Mouse (Mus musculus) heart, embryonic 10.5 days (tissue): Measurements from ENCODE around the gene Hormad1. TPM values are rescaled to one million over a fixed set of nuclear protein-coding genes. Genes with fewer than 3 reads are reported as not detected.
A peak's percentile ranks its signal among the peaks of the same experiment; 100 is the strongest.
"Not testable (repeated sequence)": the region's sequence is repeated elsewhere in the genome, so short reads cannot be mapped to it uniquely, and the experiment has no call there.

Experiments used
- DNase-seq: peaks from one replicate; pipeline ENCODE4 v3.0.0-alpha.2; 2017; ENCODE audit warnings: low spot score
- H3K27ac ChIP-seq: fragments of 300-500 bp; sonication (generic); 2 replicates; pipeline ENCODE4 v1.5.1; 2016; ENCODE audit warnings: mild to moderate bottlenecking
- H3K27me3 ChIP-seq: fragments of 300-500 bp; sonication (generic); 2 replicates; pipeline ENCODE4 v1.6.1; 2016; ENCODE audit warnings: mild to moderate bottlenecking; ENCODE audit not compliant: poor library complexity, insufficient read depth, severe bottlenecking
- H3K36me3 ChIP-seq: fragments of 300-500 bp; sonication (generic); 2 replicates; pipeline ENCODE4 v1.6.1; 2016; ENCODE audit warnings: mild to moderate bottlenecking, moderate library complexity
- H3K4me1 ChIP-seq: fragments of 300-500 bp; sonication (generic); 2 replicates; pipeline ENCODE4 v1.6.1; 2016; ENCODE audit warnings: mild to moderate bottlenecking
- H3K4me3 ChIP-seq: fragments of 300-500 bp; sonication (generic); 2 replicates; pipeline ENCODE4 v1.5.1; 2016; ENCODE audit warnings: mild to moderate bottlenecking, moderate library complexity
- H3K9me3 ChIP-seq: fragments of 300-500 bp; sonication (generic); 2 replicates; pipeline ENCODE4 v1.6.1; 2016; ENCODE audit warnings: mild to moderate bottlenecking, moderate library complexity
- WGBS: fragments of 180-500 bp; shearing (Covaris S2); methylation state at CpG from one replicate; pipeline ENCODE4 v1.1.7; 2016; 5-methylcytosine and 5-hydroxymethylcytosine counted together
- polyA plus RNA-seq: library from polyadenylated mRNA; unstranded; fragments of >200 nt; fragmentation: Nextera tagmentation; extraction: Ambion mirVana; gene quantifications from 2 replicates; pipeline ENCODE4 v1.2.1, GENCODE M21; 2016

Hormad1 gene
- polyA plus RNA-seq, 1 experiment from 2014 or later = 0.19 TPM

DNA sequence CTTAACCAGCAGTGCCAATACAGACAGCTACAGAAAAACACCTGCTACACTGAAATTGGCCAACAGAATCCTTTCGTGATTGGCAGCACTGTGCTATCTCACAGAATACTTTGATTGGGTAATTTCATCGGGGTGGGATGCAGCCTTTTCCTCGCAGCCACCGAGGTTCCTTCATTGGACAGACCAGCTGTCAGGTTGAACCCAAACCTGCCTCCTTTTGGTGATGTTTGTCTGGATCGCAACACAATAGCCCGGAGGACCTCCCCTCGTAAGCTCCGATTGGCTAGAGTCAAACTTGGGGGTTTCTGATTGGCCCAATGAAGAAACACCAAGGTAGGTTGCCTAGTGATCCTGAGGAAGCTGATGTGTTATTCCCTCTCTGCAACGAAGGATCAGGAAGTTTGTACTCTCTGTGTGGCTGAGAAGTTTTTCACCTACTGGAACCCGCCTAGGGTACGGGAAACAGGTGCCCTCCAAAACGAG lies 29.2 kb downstream of the Hormad1 start, which contains the start of gene Golph3l:
Golph3l (plus strand) TSS at position 331 of the 483 bp plus-strand sequence.
- H3K27ac ChIP-seq = peak within 1 kb of the TSS; percentile 83
- H3K4me1 ChIP-seq = peaks cover 5% of the 10 kb centered on the region; the same call in 1 of the 2 replicates
- no peaks in the 10 kb centered on the region for H3K9me3 ChIP-seq
- H3K4me3 ChIP-seq = peak within 1 kb of the TSS; percentile 78
- WGBS = 1% methylated on average over 12 of the region's 12 CpGs
- no peaks in the 10 kb centered on the region for H3K27me3 ChIP-seq
- peak; percentile 99 for DNase-seq
- peaks cover 18% of the 10 kb centered on the region; the same call in 1 of the 2 replicates for H3K36me3 ChIP-seq

- no peaks in the 10 kb centered on the region for H3K27me3 ChIP-seq
- no peaks in the 10 kb centered on the region for H3K4me1 ChIP-seq
- DNase-seq = no peak
- no peaks in the 10 kb centered on the region for H3K9me3 ChIP-seq
- H3K4me3 ChIP-seq = no peak overlapping the region
- H3K36me3 ChIP-seq = peaks cover 35% of the 10 kb centered on the region
- no peak overlapping the region for H3K27ac ChIP-seq
These were observed 39.3 kb downstream of the Hormad1 start for GRCm38 (mm10) chr3:95598734-95599133.

GRCm38 (mm10) chr3:95601287-95601686 lies 41.8 kb downstream of the Hormad1 start:
- Histone ChIP-seq H3K36me3 (peaks cover 27% of the 10 kb centered on the region), H3K27me3 (no peaks in the 10 kb centered on the region), H3K4me1 (no peaks in the 10 kb centered on the region), H3K27ac (no peak overlapping the region), H3K9me3 (no peaks in the 10 kb centered on the region), H3K4me3 (no peak overlapping the region)
- 87% methylated on average over 3 of the region's 3 CpGs for WGBS
- no peak for DNase-seq

GRCm38 (mm10) chr3:95606096-95606495 lies 46.6 kb downstream of the Hormad1 start:
- Histone ChIP-seq H3K27me3 (no peaks in the 10 kb centered on the region), H3K4me3 (no peak overlapping the region), H3K36me3 (peaks cover 47% of the 10 kb centered on the region), H3K27ac (no peak overlapping the region), H3K4me1 (no peaks in the 10 kb centered on the region), H3K9me3 (no peaks in the 10 kb centered on the region)
- DNase-seq = no peak
- WGBS = 89% methylated on average over 3 of the region's 3 CpGs

GRCm38 (mm10) chr3:95609195-95609594 lies 49.7 kb downstream of the Hormad1 start:
- Histone ChIP-seq H3K36me3 (peaks cover 56% of the 10 kb centered on the region), H3K4me1 (no peaks in the 10 kb centered on the region), H3K27me3 (no peaks in the 10 kb centered on the region), H3K27ac (no peak overlapping the region), H3K4me3 (no peak overlapping the region), H3K9me3 (no peaks in the 10 kb centered on the region)
- no peak for DNase-seq
- WGBS = 68% methylated on average over 3 of the region's 3 CpGs

DNA sequence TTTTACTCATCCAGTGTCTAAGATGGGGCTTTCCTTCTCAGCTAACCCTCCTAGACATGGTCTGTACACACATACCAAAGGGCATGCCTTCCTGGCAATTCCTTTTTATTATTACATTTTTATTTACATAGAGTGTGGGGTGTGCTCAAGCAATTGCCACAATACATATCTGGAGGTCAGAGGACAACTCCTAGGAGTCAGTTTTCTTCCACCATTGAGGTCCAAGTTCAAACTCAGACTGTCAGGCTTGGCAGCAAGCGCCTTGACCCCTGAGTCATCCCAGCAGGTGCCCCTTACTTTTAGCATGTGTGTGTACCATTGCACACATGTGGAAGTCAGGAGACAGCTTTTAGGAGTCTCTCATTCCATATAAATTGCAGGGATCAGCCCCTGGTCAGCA lies 54.5 kb downstream of the Hormad1 start:
- Histone ChIP-seq H3K4me1 (no peaks in the 10 kb centered on the region), H3K27ac (no peak overlapping the region), H3K9me3 (no peaks in the 10 kb centered on the region), H3K27me3 (no peaks in the 10 kb centered on the region), H3K4me3 (no peak overlapping the region), H3K36me3 (peaks cover 56% of the 10 kb centered on the region)
- 100% methylated on average over 1 of the region's 1 CpGs for WGBS
- DNase-seq = no peak

GRCm38 (mm10) chr3:95618511-95618910 lies 59.0 kb downstream of the Hormad1 start:
- Histone ChIP-seq H3K4me1 (peaks cover 1% of the 10 kb centered on the region), H3K36me3 (peaks cover 45% of the 10 kb centered on the region), H3K4me3 (no peak overlapping the region), H3K27me3 (no peaks in the 10 kb centered on the region), H3K9me3 (no peaks in the 10 kb centered on the region), H3K27ac (no peak overlapping the region)
- no peak for DNase-seq
- 79% methylated on average over 1 of the region's 1 CpGs for whole genome bisulfite sequencing

DNA sequence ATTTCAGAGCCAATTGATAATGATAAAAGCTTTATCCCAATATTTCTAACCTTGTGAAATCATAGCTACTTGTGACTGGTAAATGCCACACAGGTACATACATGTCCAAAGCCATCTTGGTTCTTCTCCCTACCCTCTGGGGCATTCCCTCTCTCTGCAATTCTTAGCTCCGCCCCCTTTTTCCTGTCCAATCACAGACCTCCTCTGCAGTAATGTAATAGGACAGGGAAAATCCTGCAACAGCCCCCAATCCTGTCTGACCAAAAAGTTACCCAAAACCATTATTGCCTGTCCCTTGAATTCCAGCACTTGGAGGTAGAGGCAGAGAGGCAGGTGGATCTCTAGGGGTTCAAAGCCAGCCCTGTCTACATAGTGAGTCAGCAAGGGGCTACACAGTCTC lies 61.8 kb downstream of the Hormad1 start:
- WGBS = 58% methylated on average over 1 of the region's 1 CpGs
- Histone ChIP-seq H3K9me3 (no peaks in the 10 kb centered on the region), H3K36me3 (peaks cover 36% of the 10 kb centered on the region), H3K4me1 (peaks cover 13% of the 10 kb centered on the region), H3K4me3 (no peak overlapping the region), H3K27me3 (no peaks in the 10 kb centered on the region), H3K27ac (no peak overlapping the region)
- DNase-seq = no peak

DNA sequence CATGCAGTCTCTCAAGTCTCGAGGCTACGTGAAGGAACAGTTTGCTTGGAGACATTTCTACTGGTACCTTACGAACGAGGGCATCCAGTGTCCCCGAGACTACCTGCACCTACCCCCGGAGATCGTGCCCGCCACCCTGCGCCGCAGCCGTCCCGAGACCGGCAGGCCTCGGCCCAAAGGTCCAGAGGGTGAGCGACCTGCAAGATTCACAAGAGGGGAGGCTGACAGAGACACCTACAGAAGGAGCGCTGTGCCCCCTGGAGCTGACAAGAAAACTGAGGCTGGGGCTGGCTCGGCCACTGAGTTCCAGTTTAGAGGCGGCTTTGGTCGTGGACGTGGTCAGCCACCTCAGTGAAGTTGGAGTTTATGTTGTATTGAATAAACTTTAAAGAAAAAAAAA lies 62.9 kb downstream of the Hormad1 start:
- WGBS = 90% methylated on average over 20 of the region's 20 CpGs
- not testable (repeated sequence) for H3K27ac ChIP-seq, H3K4me3 ChIP-seq

DNA sequence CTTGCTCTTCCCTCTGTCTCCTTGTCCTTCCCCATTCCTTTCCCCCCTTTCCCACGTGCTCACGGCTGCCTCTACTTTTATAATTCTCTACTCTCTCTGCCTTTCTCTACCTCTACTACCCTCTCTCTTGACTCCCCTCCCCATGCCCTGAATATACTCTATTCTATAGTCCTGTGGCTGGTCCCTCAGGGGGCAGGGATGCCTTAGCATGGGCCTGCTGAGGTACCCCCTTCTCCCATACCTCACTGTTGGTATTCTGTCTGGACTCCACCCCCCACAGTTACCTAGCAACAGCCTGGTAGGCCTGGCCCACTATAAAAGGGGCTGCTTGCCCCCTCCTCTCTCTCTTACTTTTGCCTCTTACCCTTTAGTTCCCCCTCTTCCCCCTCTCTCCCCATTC lies 64.1 kb downstream of the Hormad1 start:
- DNase-seq = no peak
- 0 out of 2 replicates have a peak overlapping the region, but pooled peaks have one; percentile 94 for H3K27ac ChIP-seq
- H3K4me1 ChIP-seq = peaks cover 14% of the 10 kb centered on the region
- no peaks in the 10 kb centered on the region for H3K9me3 ChIP-seq
- H3K27me3 ChIP-seq = no peaks in the 10 kb centered on the region
- H3K4me3 ChIP-seq = no peak overlapping the region
- WGBS = 60% methylated on average over 2 of the region's 2 CpGs
- H3K36me3 ChIP-seq = peaks cover 35% of the 10 kb centered on the region

More for the DNA sequence above, 62.9 kb downstream of the Hormad1 start:
- DNase-seq, H3K9me3 ChIP-seq, H3K27me3 ChIP-seq: not testable (repeated sequence)
- peaks cover 14% of the 10 kb centered on the region for H3K4me1 ChIP-seq
- H3K36me3 ChIP-seq = peaks cover 35% of the 10 kb centered on the region

DNA sequence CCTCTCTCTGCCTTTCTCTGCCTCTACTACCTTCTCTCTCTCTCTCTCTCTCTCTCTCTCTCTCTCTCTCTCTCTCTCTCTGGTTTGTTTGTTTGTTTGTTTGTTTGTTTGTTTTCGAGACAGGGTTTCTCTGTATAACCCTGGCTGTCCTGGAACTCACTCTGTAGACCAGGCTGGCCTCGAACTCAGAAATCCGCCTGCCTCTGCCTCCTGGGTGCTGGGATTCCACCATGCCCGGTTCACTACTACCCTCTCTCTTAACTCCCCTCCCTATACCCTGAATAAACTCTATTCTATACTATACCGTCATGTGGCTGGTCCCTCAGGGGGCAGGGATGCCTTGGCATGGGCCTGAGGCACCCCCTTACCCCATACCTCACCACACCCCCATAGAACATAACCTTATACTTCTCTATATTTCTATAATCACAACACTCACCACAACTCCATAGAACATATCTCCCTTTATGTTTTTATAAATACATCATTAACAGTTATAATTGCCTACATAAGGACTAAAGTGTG lies 64.6 kb downstream of the Hormad1 start:
- not testable (repeated sequence) for H3K27me3 ChIP-seq, H3K9me3 ChIP-seq, DNase-seq
- Histone ChIP-seq H3K36me3 (peaks cover 37% of the 10 kb centered on the region), H3K27ac (peak overlapping the region; percentile 94), H3K4me3 (peak overlapping the region; percentile 75), H3K4me1 (peaks cover 14% of the 10 kb centered on the region)
- 68% methylated on average over 5 of the region's 5 CpGs for WGBS

DNA sequence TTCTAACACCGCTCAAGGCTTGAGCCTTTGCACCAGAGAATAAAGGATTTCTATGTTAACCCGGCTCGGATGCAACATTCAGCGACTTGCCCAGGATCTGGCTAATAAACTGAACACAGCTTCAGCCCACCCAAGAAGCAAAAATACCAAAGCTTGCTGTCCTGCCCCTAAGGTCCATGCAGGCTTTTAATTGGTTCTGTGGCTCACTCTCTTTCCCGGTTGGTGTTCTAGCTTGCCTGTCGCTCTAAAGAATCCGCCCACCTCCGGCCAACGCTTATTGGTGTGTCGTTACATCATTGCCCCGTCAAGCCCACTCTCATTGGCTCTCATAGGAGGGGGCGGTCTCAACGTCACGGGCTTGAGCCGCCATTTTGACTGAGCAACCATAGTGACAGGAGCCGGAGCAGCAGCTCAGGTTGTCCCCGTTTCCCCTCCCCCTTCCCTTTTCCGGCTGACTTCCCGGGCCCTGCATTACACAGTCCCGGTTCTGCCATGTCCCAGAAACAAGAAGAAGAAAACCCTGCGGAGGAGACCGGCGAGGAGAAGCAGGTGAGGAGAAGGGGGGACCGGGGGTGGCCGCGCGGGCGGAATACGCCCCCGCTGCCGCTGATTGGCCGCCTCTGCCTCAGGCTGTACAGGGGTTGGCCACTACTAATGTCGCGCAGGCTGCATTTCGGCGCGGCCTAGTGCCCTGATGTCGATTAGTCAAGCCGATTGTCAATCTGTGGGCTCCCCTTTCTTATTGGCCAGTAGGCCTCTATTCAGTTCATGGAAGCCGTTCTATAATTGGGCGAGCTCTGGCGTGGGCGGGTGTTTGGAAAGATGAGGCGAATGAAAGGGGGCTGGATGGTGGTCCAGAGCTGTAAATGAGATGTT lies 65.4 kb downstream of the Hormad1 start, which contains the start of gene Ensa:
Ensa (plus strand) TSS at position 366 of the 876 bp plus-strand sequence.
- H3K27ac ChIP-seq = peak within 1 kb of the TSS; percentile 94
- peak; percentile 100 for DNase-seq
- H3K36me3 ChIP-seq = peaks cover 39% of the 10 kb centered on the region
- 1% methylated on average over 44 of the region's 44 CpGs for WGBS
- peak within 1 kb of the TSS; percentile 75 for H3K4me3 ChIP-seq
- no peaks in the 10 kb centered on the region for H3K27me3 ChIP-seq
- H3K4me1 ChIP-seq = peaks cover 14% of the 10 kb centered on the region
- no peaks in the 10 kb centered on the region for H3K9me3 ChIP-seq

- Histone ChIP-seq H3K9me3 (no peaks in the 10 kb centered on the region), H3K27ac (no peak overlapping the region), H3K4me1 (peaks cover 14% of the 10 kb centered on the region), H3K4me3 (no peak overlapping the region), H3K27me3 (no peaks in the 10 kb centered on the region), H3K36me3 (peaks cover 64% of the 10 kb centered on the region)
- 84% methylated on average over 5 of the region's 5 CpGs for WGBS
- no peak for DNase-seq
These were observed 68.3 kb downstream of the Hormad1 start for GRCm38 (mm10) chr3:95627763-95628162.
